Mouse (Mus musculus): ENCODE data around the gene Med13l.

DNA sequence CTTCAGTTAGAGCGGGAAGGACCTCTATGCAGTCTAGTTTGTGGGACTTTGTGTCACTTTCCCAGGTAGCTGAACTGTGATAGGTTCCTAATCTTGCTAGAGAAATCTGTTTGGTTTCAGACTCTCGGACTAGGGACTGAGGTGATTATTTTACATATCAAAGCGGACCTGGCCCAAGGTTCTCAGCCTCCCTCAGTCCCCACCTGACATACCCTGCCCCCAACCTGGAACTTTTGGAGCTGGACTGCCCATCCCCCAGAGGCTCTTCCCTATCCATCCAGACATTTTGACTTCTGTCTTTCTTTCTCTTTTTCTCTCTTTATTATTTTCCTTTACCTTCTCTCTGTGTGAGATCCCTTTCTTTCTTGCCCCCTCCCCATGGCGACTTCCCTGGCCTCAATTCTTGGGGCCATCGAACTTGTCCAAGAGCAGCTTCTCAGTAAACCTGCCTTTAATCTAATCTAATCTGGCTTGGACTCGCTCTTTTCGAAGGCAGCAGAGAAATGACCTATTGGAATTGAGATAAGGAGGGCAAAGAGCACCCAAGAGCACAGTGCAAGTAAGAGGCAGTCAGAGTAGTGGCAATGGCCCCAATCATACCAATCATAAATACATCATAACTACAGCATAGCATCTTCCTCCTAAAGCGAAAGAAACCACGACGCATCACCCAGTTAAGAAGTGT is 130.7 kb downstream of the Med13l start:
- TF ChIP-seq CTCF (IDR thresholded peaks at IDR 0.05; ENCODE audit: low read depth, low read length) (no peak), POLR2A (IDR thresholded peaks at IDR 0.05; ENCODE audit: extremely low read depth, insufficient read depth, low read length) (no peak)

All from liver, adult 2 months (tissue).